Mouse (Mus musculus) thymus, adult 2 months (tissue): ENCODE measurements around the gene Ntm. TPM values are rescaled to one million over a fixed set of nuclear protein-coding genes. Genes with fewer than 3 reads are reported as not detected.

Source experiments
- DNase-seq: peaks from one replicate; pipeline ENCODE4 v3.0.0; 2021
- H3K27ac ChIP-seq: fragments of 200-500 bp; 2 replicates; pipeline ENCODE4 v1.5.1; 2012; ENCODE audit warnings: low read length, control low read depth; ENCODE audit not compliant: control insufficient read depth, insufficient read depth
- H3K27me3 ChIP-seq: fragments of 200-500 bp; 2 replicates; pipeline ENCODE4 v1.6.1; 2012; ENCODE audit warnings: mild to moderate bottlenecking, low read length, moderate library complexity, mixed read lengths; ENCODE audit not compliant: control insufficient read depth, insufficient read depth
- H3K36me3 ChIP-seq: fragments of 200-500 bp; 2 replicates; pipeline ENCODE4 v1.6.1; 2012; ENCODE audit warnings: mild to moderate bottlenecking, low read length, moderate library complexity; ENCODE audit not compliant: control insufficient read depth, insufficient read depth
- H3K4me1 ChIP-seq: fragments of 200-500 bp; replicated peaks from 2 replicates; pipeline ENCODE4 v1.6.1; 2012; ENCODE audit warnings: low read length; ENCODE audit not compliant: control insufficient read depth, insufficient read depth
- H3K4me3 ChIP-seq: fragments of 200-500 bp; 2 replicates; pipeline ENCODE4 v1.5.1; 2012; ENCODE audit warnings: mild to moderate bottlenecking, low read length, control low read depth, moderate library complexity; ENCODE audit not compliant: control insufficient read depth, insufficient read depth
- CTCF ChIP-seq: fragments of 200-500 bp; IDR thresholded peaks from 2 replicates; pipeline ENCODE4 v1.5.1; 2012; ENCODE audit warnings: mild to moderate bottlenecking, control low read depth, low read length, moderate library complexity, borderline replicate concordance; ENCODE audit not compliant: control insufficient read depth, poor library complexity, insufficient read depth; ENCODE audit errors: extremely low read depth
- POLR2A ChIP-seq: fragments of 200-500 bp; IDR thresholded peaks from 2 replicates; pipeline ENCODE4 v1.6.1; 2012; ENCODE audit warnings: mild to moderate bottlenecking, low read length, control low read depth, moderate library complexity; ENCODE audit not compliant: control insufficient read depth, poor library complexity, insufficient read depth; ENCODE audit errors: extremely low read depth
- WGBS: fragments of 180-500 bp; shearing (Covaris S2); methylation state at CpG from one replicate; pipeline ENCODE4 v1.1.7; 2018; 5-methylcytosine and 5-hydroxymethylcytosine counted together
- polyA plus RNA-seq: library from polyadenylated mRNA; depleted of rRNA; stranded (reverse); fragments of >200 nt; gene quantifications from 2 replicates; pipeline ENCODE4 v1.2.3, GENCODE M21; 2012

Gene Ntm
- polyA plus RNA-seq, 1 experiment = 0.19 TPM

DNA sequence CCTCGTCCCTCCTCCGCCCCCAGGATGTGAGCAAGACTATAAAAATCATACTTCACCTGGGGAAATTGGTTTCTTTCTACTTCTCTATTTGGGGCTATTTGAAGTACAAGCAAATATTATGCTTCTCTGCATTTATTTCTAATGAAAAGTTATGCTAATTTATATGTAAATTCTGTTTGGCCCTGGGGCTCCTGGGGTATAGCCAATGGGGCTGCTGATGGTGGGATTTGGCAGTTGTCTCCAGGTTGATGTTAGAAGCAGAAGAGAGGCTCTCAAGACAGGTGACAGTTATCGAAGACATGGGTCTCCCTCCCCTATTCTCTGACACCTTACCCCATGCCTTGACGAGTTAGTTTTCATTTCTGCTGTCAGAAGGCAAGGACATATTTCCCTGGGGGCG, 2.2 kb downstream of the Ntm start:
- Histone ChIP-seq H3K4me1 (no peaks in the 10 kb centered on the region), H3K36me3 (no peaks in the 10 kb centered on the region), H3K27me3 (no peaks in the 10 kb centered on the region; the same call in 1 of the 2 replicates), H3K4me3 (no peak overlapping the region), H3K27ac (no peak overlapping the region)
- TF ChIP-seq POLR2A (no peak), CTCF (no peak)
- 67% methylated on average over 5 of the region's 5 CpGs for WGBS
- DNase-seq = no peak

DNA sequence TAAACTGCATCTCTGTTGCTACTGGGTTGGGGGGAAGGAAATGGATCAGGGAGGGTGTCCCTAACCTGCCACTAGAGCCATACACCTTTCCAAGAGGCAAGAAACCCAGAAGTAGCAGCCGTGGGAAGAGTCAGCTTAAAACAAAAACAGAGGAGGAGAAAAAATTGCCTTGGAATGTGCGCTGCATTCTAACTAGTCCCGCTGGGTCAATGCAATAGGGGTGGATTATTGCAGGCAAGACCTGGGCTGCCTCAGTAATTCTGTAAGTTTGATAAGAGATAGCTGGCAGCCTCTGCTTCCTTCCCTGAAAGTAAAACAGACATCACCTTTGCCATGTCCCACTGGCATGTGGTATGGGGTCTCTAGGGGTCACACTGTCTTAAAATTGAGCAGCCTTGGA, 2.7 kb downstream of the Ntm start:
- 83% methylated on average over 3 of the region's 3 CpGs for WGBS
- Histone ChIP-seq H3K27me3 (no peaks in the 10 kb centered on the region; the same call in 1 of the 2 replicates), H3K36me3 (no peaks in the 10 kb centered on the region), H3K27ac (no peak overlapping the region), H3K4me3 (no peak overlapping the region), H3K4me1 (no peaks in the 10 kb centered on the region)
- no peak for DNase-seq
- no peak for TF ChIP-seq CTCF
- TF ChIP-seq POLR2A = no peak

DNA sequence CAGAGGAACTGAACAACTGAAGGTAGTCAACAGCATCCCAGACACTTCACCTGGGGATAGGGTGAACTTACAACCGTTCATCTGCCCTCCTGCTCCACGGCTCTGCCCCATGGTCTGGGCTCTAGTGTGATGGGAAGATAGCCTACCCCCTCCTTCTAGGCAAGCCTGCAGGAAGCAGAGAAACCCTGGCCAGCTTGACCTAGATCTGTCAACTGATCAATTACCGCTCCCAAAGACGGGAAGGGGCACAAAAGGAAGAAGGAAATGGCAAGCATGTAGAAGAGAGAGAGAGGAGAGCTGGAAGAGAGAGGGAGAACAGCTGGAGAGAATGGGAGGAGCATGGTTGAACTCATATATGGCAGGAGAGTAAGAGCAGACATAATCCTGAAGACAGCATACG, 6.0 kb downstream of the Ntm start:
- H3K36me3 ChIP-seq = no peaks in the 10 kb centered on the region
- TF ChIP-seq CTCF (no peak), POLR2A (no peak)
- 53% methylated on average over 5 of the region's 5 CpGs for WGBS
- no peaks in the 10 kb centered on the region for H3K27me3 ChIP-seq
- no peak for DNase-seq
- H3K4me3 ChIP-seq = no peak overlapping the region
- H3K4me1 ChIP-seq = no peaks in the 10 kb centered on the region
- H3K27ac ChIP-seq = no peak overlapping the region

DNA sequence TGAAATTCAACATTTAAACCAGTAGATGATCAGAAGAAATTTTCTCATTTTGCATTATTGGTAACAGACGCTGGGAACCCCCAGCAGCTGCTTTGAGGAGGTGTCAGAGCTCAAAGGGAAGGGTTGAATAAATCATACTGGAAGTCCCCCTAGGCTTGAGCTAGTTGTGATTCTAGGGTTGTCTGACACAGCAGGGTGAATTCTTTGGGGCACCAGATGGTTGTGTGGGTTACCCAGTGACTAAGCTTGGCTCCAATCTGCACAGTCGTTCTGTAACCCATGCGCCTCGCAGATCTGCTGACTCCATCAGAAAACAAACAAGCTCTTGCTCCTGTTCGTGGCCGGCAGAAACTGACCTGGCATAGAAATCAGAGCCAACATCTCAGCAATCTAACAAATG, 8.9 kb downstream of the Ntm start:
- no peaks in the 10 kb centered on the region for H3K36me3 ChIP-seq
- DNase-seq = no peak
- no peaks in the 10 kb centered on the region for H3K4me1 ChIP-seq
- 88% methylated on average over 6 of the region's 6 CpGs for WGBS
- H3K27ac ChIP-seq = no peak overlapping the region
- no peak overlapping the region for H3K4me3 ChIP-seq
- no peak for TF ChIP-seq CTCF
- TF ChIP-seq POLR2A = no peak
- H3K27me3 ChIP-seq = no peaks in the 10 kb centered on the region

DNA sequence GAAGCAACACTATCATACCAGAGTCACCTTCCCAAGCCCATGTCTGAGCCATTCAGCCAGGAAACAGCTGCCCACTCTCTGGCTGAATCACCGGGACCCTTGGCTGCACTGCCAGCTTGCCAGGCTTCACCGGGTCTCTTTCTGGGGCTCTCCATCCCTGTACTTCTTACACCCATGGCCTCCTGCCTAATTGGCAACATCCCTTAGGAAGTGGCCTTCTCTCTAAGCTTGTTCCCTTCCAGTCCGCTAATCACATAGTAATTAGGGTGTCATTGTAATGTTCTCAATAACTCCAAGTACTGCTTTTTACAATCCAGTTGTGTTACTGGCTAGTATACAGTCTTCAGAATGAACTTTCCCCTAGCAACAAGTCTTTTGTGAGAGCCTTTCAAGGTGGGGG, 13.9 kb downstream of the Ntm start:
- Histone ChIP-seq H3K27me3 (no peaks in the 10 kb centered on the region), H3K36me3 (no peaks in the 10 kb centered on the region), H3K4me3 (no peak overlapping the region), H3K27ac (no peak overlapping the region), H3K4me1 (no peaks in the 10 kb centered on the region)
- TF ChIP-seq POLR2A = no peak
- no peak for TF ChIP-seq CTCF
- DNase-seq = no peak
- 91% methylated on average over 3 of the region's 3 CpGs for whole genome bisulfite sequencing

DNA sequence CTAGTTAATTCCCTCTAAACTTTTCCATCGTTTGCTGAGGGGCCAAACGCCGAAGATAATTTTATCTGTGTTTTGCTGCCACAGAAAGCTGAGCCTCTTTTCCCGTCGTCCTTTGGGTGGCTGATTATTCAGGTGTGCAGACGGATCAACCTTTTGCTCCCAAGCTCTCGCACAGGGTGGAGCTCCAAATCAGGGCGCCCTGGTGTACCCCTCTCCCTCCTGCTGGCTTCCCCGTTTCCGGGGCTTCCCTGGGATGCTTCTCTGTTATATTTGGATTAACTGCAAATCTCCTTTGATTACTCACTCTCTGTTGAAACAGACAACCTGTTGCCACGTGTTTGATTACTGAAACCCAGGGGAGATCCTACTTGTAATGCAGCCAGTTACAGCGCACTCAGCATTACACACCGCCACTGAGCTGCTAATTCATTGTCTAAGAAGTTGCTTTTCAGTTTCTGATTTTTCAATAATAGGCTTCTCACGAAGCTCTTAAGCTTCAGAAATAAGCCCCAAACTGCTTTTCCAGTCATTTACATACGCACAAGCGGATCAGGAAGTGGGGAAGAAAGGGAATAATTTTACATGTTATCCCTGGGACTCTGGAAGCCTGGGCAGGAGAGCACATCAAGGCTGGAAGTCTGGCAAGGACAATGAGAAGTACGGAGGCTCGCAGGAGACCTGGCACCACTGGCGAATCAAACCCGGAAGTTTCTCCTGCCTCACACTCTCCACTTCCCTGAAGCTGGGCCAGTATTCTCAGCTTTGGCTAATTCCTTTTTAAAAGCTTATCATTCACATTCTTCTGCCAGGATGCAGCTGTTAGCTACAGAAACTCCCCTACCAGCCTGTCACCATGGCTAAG, 19.5 kb downstream of the Ntm start:
- Histone ChIP-seq H3K4me3 (no peak overlapping the region), H3K27me3 (no peaks in the 10 kb centered on the region), H3K36me3 (no peaks in the 10 kb centered on the region), H3K4me1 (no peaks in the 10 kb centered on the region), H3K27ac (no peak overlapping the region)
- TF ChIP-seq CTCF (no peak), POLR2A (no peak)
- 59% methylated on average over 20 of the region's 20 CpGs for WGBS
- DNase-seq = no peak
